Mouse (Mus musculus) frontal cortex, postnatal 36 days (tissue): ENCODE measurements around the gene Nr2e1.

ENCODE experiments used
- DNase-seq, 2 experiments: peaks; one replicate each; pipeline ENCODE4 v3.0.0; 2022; ENCODE audit warnings: low spot score in 2 of 2

Gene Nr2e1

DNA sequence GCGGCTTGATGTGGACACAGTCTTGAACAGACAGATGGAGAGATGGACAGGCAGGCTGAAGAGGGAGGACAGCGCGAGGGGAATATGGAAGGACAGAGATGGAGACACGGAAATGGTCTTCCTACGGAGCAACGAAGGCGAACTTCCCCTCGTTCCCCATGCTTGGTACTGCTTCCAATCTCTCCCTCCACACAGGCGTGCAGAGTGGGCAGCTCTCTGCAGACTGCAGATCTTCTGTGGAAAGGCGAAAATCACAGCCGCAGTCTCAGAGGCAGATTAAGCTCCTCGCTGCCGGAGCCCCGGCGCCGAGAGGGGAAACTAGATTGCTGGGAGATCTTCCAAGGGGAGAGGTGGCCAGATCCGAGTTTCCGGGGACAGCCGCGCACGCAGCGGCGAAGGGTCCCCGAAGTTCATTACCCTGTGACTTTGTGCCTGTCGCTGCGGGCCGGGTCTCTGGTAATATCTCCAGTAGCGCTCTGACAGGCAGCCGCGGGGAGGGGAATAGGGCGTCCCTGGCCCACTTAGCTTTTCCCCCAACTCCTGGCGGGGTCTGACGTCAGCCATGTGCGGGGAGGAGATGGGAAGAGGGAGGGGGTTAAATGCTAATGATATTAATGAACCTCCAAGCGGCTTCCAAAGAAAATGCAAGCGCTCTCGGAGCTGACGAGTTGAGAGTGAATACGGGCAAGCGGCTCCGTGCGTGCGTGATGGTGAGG lies at the start of gene Nr2e1, which contains the start of gene Ostm1:
Nr2e1 (minus strand) TSS at position 476 of the 716 bp plus-strand sequence.
Ostm1 (plus strand) TSS at position 666 of the 716 bp plus-strand sequence.
- DNase-seq = peak; percentile 62 to 63

DNA sequence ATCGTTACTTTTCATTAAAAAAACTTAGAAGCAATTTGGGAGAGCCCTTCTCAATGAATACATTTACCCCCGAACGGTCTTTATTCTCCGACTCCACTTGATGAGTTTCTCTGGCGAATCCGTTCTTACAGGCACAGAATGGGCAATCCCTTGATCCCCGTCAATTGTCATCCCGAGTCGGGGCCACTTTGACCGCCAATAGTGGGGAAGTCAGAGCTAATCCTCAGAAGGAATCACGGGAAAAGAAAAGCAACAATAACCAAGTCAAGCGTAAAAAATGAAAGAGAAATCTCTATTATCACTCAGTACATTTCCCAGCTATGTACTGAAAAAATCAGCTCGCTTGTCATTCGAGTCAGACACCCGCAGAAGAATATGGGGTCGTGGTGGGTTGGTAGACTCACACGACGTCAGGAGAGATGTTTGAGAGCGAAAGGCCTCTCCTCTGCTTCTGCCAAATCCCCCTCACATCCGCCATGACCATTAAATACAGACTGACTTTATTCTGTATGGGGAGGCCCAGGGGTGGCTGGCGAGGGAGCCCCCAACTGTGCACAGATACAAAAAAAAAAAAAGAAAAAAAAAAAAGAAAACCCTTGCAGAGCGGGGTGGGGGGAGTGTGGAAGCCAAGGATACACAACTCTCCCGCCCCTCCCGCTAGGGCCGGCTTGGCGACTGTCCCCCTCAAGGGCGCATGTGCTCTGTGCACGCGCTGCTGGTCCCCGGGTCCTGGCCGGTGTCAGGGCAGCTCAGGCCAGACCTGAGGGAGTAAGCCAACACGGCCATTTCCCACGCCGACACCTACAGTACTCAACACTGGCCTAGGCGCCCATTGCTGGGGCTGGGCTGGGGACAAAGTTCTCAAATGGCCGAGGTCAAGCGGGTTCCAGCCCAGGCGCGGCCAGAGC lies 49.3 kb upstream of the Nr2e1 start:
- no peak for DNase-seq

DNA sequence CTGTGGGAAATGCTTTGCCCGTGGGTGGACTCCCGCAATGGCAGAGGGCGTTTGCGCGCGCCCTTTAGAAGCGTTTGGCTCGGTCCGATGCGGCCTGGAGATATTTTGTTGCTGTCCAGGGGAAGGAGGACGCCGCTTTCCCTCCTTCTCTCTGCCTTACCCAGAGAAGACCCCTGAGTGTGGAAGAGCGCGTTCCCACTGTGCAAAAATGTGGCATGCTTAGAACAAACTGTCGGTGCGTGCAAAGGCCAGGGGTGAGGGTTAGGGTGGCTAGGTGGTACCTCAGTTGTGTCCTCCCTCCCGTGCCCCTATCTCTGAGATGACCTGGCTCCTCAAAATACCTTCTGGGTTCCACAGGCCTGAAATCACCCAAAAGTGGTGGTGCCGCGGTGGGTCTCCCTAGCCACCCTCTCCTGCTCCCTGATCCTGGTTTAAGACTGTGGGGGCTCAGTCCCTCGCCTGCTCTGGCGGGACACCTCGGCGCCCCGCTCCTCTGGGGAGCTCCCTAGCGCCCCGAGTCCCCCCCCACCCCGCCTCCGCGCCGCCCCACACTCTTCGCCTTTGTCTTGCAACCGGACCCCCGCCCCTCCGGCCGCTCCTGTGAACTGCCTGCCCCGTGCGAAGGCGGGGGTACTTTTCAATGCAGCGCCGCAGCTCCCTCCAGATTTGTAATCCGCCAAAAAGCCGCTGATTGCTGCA lies 48.5 kb upstream of the Nr2e1 start:
- DNase-seq = no peak

DNA sequence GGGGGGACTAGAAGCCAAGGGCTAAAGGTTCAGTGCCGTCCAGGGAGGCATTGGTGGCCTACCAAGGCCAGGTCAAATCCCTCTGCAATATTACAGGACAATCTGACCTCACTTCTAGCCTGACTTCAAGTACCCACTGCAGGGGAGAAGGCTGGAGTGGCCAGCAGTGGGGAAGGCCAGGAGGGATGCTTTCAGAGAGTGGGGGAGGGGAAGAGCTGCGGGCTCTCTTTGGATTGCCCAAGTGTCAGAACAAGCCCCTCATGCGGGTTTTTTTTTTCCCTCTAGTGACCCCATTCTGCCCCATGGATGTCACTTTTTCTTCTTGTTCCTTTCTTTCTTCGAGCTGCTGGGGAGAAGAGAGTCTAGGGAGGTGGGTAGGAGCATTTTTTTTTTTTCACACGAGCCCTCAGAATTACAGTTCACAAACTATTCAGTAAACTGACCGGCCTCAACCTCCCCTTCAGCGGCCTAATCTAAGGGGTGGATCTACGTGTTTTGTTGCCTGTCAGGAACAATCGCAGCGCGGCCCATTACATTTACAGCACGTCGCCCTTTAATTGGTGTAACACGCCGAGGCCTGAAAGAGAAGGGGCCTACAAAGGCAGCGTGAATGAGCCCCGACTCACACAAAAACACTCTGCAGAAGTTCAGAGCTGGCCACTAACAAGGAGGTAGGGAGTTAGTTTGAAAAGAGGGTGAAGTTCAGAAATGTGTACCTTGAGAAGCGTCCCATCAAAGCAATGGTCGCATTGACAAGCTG lies 47.3 kb upstream of the Nr2e1 start:
- DNase-seq = no peak

DNA sequence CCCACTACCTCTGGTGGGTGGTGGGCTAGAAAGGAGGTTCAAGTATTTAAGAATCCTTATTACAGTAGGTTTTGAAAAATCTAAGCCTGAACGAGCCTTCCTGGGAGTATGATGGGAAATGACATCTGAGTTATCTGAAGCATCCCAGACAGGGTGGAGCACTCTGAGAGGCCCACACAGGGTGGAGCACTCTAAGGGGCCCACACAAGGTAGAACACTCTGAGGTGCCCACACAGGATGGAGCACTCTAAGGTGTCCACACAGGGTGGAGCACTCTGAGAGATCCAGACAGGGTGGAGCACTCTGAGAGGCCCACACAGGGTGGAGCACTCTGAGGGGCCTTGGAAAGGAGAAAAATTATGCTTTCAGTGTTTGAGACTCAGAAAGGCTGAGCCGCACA lies 42.5 kb upstream of the Nr2e1 start:
- no peak for DNase-seq

DNA sequence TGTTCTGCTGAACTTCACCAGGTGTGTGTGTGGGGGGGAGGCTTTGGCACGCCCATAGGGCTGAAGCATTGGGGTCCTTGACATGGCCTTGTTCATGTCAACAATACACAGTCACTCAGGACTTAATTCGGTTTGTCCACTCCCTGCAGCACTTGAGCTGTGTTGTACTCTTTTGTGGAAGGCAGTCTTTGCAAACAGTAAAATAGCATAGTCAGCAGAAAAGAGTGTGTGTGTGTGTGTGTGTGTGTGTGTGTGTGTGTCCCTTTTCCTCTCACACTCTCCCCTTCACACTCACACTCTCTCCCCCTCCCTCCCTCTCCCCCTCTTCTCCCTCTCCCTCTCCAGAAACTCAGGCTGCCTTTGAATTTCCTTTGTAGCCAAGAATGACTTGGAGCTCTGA lies 34.9 kb upstream of the Nr2e1 start:
- DNase-seq = no peak

DNA sequence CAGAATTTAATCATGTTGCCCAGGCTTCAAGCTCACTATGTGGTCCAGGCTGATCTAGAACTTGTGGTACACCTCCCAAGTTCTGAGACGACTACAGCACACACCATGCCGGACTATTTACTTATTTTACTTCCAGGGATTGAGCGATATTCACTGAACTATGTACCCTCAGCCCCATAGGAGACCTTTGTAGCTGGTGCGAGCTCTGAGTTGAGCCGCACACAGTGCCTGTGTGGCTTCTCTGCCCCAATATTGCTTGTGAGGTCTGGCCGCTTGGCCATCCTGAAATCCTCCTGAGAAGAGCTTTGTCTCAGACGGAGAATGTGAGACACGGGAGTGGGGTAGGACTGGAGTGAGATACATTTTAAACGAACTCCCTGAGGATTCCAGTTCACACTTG lies 31.3 kb upstream of the Nr2e1 start:
- no peak for DNase-seq

DNA sequence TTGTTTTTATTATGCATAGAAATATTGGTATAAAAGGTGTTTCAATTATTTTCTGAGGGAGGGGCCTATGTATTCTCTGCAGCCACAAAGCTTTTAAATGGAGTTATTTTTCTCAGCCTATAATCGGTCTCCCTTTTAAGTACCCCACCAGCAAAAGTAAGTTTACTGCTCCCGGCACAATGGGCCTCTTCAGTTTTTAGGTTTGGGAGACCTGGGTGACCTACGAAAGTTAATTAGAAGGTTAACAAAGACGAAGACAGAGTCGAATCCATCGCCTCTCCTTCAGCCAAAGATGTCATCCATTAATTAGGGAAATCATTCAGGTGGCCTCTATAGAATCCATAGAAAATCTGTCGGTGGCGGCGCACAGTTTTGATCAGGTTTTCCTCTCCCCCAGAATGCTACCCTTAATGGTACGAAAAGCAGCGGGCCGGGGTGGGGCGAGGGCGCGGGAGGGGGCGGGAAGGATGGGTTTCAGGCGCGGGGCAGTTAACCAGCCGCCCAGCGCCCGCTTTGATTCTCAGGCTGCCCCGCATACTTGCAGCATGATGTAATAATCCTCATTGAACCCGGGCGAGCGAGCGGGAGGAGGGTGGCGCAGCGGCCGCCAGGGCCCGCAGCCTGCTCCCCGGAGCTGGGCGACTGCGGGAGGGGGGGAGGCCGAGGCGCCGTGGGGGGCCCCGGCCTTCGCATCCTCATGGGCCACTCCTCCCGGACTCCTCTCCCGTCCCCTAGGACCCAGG lies 30.4 kb upstream of the Nr2e1 start:
- no peak for DNase-seq

DNA sequence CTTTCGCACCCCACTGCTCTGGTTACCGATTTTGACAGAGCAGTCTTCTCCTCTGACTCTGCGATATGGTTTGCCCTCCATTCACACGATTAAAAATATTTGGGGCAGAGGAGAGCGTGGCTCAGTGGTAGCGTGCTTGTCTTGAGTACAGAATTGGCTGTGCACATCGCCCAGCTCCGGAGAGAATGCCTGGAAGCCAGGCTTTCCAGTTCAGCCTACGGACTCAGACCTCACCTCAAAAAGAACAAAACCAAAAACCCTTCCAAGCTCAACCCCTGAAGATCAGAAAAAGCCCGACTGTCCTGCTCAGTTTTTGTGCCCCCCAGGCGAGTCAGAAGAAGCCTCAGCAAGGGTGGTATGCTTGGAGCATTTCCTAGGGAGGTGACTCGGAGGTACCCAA lies 29.6 kb upstream of the Nr2e1 start:
- no peak for DNase-seq

DNA sequence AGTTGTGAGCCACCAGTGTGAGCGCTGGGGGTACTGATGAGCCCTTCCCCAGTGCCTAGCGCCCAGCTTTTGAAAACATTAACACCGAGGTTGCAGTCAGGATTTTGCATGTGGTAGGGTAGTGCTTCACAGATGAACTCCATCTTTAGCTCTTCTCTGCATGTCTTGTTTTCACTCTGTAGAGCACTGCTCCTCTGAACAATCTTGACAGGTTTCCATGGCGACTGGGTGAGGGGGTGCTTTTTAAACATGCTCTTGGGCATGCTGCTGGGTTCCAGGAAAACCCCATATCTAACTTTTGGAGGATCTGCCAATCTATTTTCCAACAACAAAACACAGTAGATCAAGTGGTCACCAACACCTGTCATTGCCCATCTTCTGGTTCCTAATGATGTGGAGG lies 23.3 kb upstream of the Nr2e1 start:
- DNase-seq = no peak

DNA sequence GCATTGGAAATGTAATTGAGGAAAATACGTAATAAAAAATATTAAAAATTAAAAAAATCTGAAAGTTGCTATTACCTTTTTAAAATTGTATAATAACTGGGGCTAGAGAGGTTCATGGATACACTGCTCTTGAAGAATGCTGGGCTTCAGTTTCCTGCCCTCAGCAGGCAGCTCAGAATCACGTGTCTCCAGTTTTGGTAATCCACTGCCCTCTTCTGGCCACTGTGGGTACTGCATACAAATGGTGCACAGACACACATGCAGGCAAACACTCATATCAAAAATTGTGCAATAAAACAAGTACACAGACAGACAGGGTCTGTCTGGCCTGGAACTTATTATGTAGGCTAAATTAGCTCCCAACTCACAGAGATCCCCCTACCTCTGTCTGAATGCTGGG lies 21.4 kb upstream of the Nr2e1 start:
- no peak for DNase-seq

DNA sequence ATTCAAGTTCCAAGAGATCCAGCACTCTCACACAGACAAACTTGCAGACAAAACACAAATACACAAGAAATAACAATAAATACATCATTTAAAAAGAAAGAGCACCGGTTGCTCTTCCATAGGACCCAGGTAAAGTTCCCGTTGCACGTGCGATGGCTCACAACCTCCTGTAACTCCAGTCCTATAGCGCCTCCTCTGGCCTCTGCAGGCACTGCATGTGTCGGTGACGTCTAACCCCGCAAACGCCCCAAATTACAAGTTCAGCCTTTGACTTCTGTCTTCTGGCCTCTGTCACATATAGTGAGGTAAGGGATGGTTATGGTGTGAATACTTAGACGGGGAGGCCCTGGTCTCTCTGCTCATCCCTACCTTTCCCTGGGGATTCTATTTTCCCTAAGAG lies 18.1 kb upstream of the Nr2e1 start:
- DNase-seq = no peak

DNA sequence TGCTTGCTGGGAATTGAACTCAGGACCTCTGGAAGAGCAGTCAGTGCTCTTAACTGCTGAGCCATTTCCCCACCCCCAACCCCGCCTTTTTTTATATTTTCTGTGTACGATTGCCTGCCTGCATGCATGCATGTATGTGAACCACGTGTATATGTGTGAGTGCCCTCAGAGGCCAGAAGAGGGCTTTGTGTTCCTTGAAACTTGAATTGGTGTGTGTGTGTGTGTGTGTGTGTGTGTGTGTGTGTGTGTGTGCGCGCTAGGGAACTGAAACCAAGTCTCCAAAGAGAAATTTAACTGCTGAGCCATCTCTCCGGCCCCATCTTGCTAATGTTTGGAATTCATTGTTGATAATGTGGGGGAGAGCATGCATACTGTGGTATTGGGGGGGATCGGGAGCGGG lies 15.2 kb upstream of the Nr2e1 start:
- DNase-seq = no peak

DNA sequence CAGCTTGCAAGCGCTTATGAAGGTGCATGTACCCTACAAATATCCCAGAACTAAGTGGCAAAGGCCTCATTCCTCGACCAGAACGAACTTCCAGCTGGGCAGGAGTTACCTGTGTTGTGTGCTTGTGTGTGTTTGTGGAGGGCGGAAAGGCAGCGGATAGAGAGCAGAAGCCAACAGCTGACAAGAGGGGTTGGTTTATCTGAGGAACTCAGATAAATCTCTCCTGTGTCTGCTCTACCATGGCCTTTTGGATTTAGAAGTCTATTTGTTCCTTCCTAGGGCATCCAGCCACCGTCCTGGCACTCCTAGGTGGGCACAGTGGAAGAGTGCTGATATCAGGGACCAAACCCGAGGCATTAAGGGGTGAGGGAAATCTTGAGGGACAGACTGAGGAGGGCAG lies 9.8 kb upstream of the Nr2e1 start:
- no peak for DNase-seq

DNA sequence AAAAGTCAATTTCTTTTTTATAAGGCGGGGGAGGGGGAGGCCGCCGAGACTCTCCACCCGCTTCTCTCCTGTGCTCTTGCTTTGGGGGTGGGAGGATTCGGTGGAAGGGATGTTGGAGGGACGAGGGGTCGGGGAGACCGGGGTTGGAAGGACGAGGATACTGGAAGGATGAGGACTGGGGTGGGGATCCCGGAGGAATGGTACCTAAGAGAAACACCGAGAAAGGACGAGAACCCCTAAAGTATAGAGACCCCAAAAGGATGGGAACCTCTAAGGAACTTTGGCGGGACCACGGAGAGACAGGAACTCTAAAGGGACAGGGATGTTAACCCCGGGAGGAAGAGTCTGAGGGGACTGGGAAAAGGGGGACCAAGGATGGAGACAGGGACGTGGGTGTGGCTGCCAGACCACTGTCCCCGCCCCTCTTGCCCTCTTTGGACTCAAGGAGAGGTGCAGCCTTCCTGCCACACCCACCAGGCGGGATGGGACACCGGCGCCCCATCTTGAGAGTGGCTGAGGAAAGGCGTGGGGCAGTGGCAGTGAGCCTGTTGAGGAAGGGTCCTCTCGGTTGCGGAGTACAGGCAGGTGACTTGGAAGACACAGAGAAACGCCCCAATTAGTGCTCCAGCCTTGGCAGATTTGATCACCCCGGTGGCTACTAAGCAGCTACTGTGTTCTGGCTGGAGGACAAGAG lies 8.7 kb upstream of the Nr2e1 start:
- no peak for DNase-seq

DNA sequence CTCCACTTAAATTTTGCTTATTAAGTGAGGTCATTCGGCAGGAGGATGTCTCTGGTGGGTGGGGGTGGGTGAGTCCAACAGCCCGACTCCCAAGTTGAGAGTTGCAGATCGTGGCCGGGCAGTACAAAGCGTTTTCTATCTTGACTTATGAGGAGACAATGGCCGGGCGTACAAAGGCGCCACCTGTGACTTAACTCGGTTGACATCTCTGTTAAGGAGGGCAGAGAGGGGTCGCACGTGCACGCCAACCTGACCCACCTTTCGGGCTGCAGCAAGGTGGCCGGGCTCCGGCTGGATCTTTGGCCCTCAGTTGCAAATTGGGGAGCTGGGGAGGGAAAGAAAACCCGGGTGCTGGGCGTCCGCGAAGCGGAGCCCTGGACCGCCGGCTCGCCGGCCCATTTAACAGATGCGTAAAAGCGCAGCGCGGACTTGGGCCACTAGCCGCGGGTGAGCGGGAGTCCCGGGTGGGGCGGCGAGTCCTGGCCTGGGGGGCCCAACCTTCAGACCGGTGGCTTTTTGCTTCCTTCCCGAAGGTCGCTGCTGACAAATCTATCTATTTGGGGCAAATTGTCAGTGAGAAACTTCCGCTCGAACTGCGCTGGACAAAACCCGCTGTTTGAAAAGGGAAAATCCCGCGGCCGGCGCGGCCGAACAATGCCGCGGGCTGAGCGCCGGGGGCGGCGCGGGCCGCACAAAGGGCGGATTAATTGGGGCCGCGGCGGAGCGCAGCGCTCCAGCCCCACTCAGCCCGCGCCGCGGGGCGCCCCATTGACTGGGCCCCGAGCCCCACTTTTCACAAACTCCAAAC lies 8.0 kb upstream of the Nr2e1 start:
- peak in 1 of 2 experiments; percentile 22 for DNase-seq

DNA sequence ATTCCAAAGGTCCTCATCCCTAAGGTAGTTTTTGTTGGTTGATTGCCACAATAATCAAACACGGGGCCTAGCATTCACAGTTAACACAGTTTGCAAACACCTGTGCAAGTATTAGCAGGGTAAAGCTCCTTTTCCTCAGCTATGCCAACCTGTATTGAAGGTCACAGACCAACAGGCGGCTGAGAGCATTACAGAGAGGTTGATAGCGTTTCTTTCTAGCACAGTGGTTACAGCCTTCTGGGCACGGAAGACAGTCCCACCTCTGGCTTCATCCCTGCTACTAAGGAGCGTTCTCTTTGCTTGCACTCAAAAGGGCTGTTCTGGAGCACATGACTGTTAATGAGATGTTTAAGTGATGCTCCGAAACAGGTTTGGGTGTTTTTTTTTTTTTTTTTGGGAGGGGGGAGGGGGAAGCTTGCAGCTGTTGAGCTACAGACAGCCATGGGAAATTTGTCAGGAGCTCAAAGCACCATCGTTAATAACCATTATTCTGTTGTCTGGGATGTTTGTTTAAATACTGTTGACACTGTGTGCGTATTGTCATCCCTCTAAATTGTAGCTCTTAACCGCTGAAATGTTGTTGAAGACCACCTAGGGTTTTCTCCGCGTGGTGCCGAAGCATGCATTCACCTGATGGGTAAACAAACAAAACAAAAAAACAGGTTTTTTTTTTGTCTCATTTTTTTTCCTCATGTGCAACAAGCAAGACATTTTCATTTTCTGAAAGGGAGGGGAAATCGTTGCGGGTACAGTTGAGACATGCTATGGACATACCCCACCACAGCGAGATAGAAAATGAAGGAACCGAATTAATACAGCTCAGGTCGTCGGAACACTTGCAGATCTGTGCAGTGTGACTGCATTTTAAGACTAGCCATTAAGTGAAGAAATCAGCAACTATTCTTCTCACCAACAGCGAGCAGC lies 7.1 kb upstream of the Nr2e1 start:
- no peak for DNase-seq

DNA sequence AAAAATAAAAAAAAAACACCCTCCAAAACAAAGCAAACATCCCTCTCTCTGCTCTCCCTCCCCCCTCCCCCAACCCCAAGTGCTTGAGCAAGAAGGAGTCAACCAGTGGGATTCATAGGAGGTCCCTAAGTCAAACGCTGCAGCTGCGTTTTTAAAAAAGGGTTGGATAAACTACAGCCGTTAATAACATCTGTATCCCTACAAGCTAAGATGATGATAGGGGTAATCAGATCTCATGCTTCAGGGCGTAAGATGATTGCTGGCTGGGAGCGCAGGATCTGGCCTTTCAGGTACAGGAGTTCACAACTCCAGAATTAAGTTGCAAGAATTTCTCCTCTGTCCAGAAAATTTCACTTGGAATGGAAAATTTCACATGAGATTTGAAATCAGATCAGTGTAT lies 6.1 kb upstream of the Nr2e1 start:
- DNase-seq = no peak
